Mouse (Mus musculus): ENCODE results near the gene Zfp189. TPM values are rescaled to one million over a fixed set of nuclear protein-coding genes. Genes with fewer than 3 reads are reported as not detected.

The Zfp189 gene
- 1.8 and 1.9 TPM in 2 replicates for polyA plus RNA-seq (2015; fragmentation: Nextera tagmentation; extraction: Ambion mirVana)

DNA sequence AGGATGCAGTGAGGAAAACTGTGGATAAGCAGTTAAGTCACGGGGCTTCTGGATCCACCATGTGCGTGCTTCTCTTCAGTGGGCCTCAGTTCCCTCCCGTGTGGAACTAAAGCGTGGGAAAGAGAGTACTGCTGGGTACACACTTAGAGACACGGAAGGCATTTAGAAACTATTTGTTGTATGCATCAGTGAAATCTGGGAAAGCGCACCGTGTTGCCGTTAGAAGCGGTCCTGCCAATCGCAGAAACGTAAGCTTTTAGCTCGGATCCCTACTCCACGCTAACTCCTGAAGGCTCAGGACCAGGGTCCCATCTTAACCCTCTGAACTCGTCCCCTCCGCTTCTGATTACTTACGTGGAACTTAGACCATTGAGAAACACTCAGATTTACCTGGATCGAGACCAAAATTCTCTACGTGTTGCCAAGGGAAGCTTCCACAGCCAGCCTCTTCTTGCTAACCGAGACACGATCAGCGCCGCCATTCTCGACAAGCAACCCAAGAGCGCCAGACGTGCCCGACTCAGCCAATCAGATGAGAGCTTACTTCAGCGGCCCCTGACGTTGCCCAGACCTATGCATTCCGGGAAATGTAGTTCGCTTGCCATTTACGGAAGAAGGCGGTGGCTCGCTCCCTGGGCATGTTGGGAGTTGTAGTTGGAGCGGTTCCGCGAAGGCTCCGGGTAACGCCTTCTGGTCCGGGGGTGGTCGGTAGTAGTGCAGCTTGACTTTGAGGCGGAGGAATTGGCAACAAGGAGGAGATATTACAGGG is at the start of gene Zfp189, which contains the start of gene Mrpl50:
TSS of gene Zfp189 (plus strand) at position 605 of the 769 bp plus-strand sequence.
TSS of gene Mrpl50 (minus strand) at position 522 of the 769 bp plus-strand sequence.

DNA sequence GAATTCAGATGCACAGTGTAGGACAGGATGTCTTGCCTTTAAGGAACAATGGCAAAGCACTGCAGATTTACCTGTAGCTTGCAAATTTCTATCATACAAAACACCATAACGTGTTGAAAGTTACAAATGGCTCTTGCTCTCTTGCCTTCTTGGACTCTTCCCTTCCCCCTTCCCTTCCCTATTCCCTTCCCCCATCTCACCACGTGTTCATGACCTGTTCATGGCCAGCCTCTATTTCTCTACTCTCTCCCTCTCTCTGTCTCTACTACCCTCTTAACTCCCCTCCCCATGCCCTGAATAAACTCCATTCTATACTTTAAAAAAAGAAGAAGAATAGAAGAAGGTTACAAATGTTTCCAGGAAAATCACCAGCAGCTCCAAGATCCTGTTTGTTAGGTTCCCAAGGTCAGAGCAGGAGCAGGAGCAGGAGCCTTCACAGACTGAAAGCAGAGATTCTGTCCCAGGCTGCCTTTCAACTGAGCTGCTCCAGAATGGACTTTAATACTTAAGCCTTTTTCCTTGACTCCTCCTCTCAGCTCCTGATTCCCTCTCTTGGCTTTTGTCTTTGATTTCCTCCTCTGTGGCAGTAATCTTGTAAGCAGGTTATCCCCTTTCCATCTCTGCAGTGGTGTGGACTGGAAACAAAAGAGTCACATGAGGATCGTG is 47.4 kb upstream of the Zfp189 start, which contains the start of gene Acnat1:
TSS of gene Acnat1 (minus strand) at position 478 of the 666 bp plus-strand sequence.

DNA sequence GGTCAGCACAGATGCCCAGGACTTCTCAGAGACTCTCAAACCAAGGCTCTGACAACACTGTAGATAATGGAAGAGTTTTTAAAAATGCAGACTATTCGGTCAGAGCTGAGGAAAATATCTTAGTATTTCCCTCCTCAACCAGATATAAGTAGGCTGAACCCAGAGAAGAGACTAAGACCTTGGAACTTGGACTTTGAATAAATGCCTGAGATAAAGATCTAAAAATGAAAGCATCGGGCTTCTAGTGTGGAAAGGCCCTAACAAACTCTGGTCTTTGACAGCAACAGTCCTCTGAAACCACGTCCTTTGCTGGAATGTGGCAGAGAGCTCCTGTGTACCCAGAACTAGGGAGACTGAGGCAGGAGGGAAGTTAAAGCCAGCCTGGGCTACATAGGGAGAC is 14.6 kb upstream of the Zfp189 start, which contains the start of gene Baat:
TSS of gene Baat (minus strand) at position 172 of the 400 bp plus-strand sequence.

DNA sequence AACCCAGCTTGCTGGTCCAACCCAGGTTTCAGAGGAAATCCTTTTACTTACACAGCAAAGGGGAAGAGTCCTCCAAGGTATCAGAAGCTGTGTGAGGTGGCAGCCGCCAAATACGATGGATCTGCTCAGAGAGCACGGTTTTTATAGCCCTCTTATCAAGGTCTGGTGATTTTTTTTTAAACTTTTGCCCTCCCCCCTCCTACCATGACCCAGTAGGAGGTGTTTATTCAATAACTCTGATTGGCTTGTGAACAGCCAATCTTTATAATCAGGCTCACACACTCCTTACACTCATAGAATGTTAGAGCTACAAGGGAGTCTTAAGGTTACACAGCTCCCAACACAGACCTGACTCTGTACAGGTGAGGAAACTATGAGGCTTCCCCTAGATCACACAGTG is 28.4 kb downstream of the Zfp189 start, which contains the start of gene Aldob:
TSS of gene Aldob (minus strand) at position 164 of the 400 bp plus-strand sequence.

Other genes with a start within 250 kb of the Zfp189 start
- gene Acnat2, start 113.0 kb upstream of the Zfp189 start, polyA plus RNA-seq (2015; fragmentation: Nextera tagmentation; extraction: Ambion mirVana) = not detected in 2 replicates
- 0.17 and 0.25 TPM in 2 replicates for gene Acnat1, start 47.3 kb upstream of the Zfp189 start, polyA plus RNA-seq (2015; fragmentation: Nextera tagmentation; extraction: Ambion mirVana)
- gene Baat, start 14.6 kb upstream of the Zfp189 start, polyA plus RNA-seq (2015; fragmentation: Nextera tagmentation; extraction: Ambion mirVana) = 0.10 TPM in 1 of 2 replicates, not detected in the other
- 30.1 and 30.3 TPM in 2 replicates for gene Mrpl50, start 83 bp upstream of the Zfp189 start, polyA plus RNA-seq (2015; fragmentation: Nextera tagmentation; extraction: Ambion mirVana)
- 0.52 and 1.2 TPM in 2 replicates for gene Aldob, start 28.4 kb downstream of the Zfp189 start, polyA plus RNA-seq (2015; fragmentation: Nextera tagmentation; extraction: Ambion mirVana)
- 5.4 and 7.7 TPM in 2 replicates for gene Tmem246, start 76.7 kb downstream of the Zfp189 start, polyA plus RNA-seq (2015; fragmentation: Nextera tagmentation; extraction: Ambion mirVana)
- gene Rnf20, start 110.8 kb downstream of the Zfp189 start, polyA plus RNA-seq (2015; fragmentation: Nextera tagmentation; extraction: Ambion mirVana) = 21.4 and 23.0 TPM in 2 replicates
- gene Ppp3r2, start 160.8 kb downstream of the Zfp189 start, polyA plus RNA-seq (2015; fragmentation: Nextera tagmentation; extraction: Ambion mirVana) = not detected in 2 replicates

Measured in spleen, postnatal 0 days (tissue).